Mouse (Mus musculus) heart, embryonic 13.5 days (tissue): ENCODE data around the gene Adap1. TPM values are rescaled to one million over a fixed set of nuclear protein-coding genes. Genes with fewer than 3 reads are reported as not detected.
A peak's percentile ranks its signal among the peaks of the same experiment; 100 is the strongest.

ENCODE experiments used
- ATAC-seq: fragments of 200-750 bp; cut with Nextera tagmentation; 2 replicates; pipeline ENCODE4 v1.8.0; 2017; ENCODE audit warnings: moderate TSS enrichment; ENCODE audit not compliant: insufficient number of reproducible peaks, low FRiP score, low TSS enrichment; ENCODE audit errors: extremely low read depth
- H3K27ac ChIP-seq: fragments of 300-500 bp; sonication (generic); replicated peaks from 2 replicates; pipeline ENCODE4 v1.5.1; 2015; ENCODE audit warnings: moderate library complexity, mild to moderate bottlenecking, inconsistent platforms
- H3K27me3 ChIP-seq: fragments of 300-500 bp; sonication (generic); replicated peaks from 2 replicates; pipeline ENCODE4 v1.6.1; 2015; ENCODE audit warnings: mild to moderate bottlenecking, inconsistent platforms
- H3K36me3 ChIP-seq: fragments of 300-500 bp; sonication (generic); 2 replicates; pipeline ENCODE4 v1.6.1; 2015; ENCODE audit warnings: mild to moderate bottlenecking, inconsistent platforms
- H3K4me1 ChIP-seq: fragments of 300-500 bp; sonication (generic); 2 replicates; pipeline ENCODE4 v1.6.1; 2015; ENCODE audit warnings: inconsistent platforms
- H3K4me2 ChIP-seq: fragments of 300-500 bp; sonication (generic); 2 replicates; pipeline ENCODE4 v1.6.1; 2015; ENCODE audit warnings: inconsistent platforms, mild to moderate bottlenecking, moderate library complexity
- H3K4me3 ChIP-seq: fragments of 300-500 bp; sonication (generic); 2 replicates; pipeline ENCODE4 v1.5.1; 2015; ENCODE audit warnings: moderate library complexity, mild to moderate bottlenecking, inconsistent platforms
- H3K9ac ChIP-seq: fragments of 300-500 bp; sonication (generic); 2 replicates; pipeline ENCODE4 v1.6.1; 2015; ENCODE audit warnings: inconsistent platforms, mild to moderate bottlenecking, moderate library complexity
- H3K9me3 ChIP-seq: fragments of 300-500 bp; sonication (generic); 2 replicates; pipeline ENCODE4 v1.6.1; 2016; ENCODE audit warnings: inconsistent platforms
- WGBS: fragments of 180-500 bp; shearing (Covaris S2); methylation state at CpG from one replicate; pipeline ENCODE4 v1.1.7; 2015; ENCODE audit warnings: mixed read lengths; 5-methylcytosine and 5-hydroxymethylcytosine counted together
- microRNA counts: library from miRNA; unstranded; fragments of <30 nt; microRNA quantifications from one replicate; lab custom pipeline; 2016
- microRNA-seq: library from miRNA; unstranded; fragments of <30 nt; microRNA quantifications from one replicate; pipeline ENCODE4, GENCODE M21; 2016
- polyA plus RNA-seq: library from polyadenylated mRNA; unstranded; fragments of >200 nt; fragmentation: Nextera tagmentation; extraction: Ambion mirVana; gene quantifications from 2 replicates; pipeline ENCODE4 v1.2.1, GENCODE M21; 2015

Gene Adap1
- polyA plus RNA-seq, 1 experiment from 2014 or later = 0.70 TPM

DNA sequence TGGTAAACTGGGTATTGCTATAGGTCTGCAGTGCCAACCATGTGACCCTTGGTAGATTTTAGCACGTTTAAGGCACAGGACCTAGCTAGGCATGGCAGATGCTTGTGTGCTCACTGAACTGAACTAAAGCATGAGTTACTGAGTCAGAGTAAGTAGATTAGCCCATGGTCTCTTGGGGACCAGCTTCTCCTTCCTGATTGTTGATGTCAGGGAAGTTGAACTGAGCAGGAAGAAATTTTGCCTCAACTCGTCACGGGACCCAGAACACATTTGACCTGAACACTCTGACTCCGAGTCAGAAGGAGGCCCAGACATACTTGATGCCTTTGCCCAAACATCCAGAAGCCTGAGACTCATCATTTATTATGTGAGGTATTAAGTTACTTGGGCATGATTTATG, 88.0 kb downstream of the Adap1 start:
- no peak overlapping the region for H3K27ac ChIP-seq
- ATAC-seq = no peak
- no peak overlapping the region for H3K4me3 ChIP-seq
- H3K9ac ChIP-seq = no peak overlapping the region
- 85% methylated on average over 4 of the region's 4 CpGs for WGBS
- H3K27me3 ChIP-seq = no peaks in the 10 kb centered on the region
- H3K4me2 ChIP-seq = no peak overlapping the region
- H3K36me3 ChIP-seq = peaks cover 100% of the 10 kb centered on the region
- no peaks in the 10 kb centered on the region for H3K9me3 ChIP-seq
- peaks cover 14% of the 10 kb centered on the region for H3K4me1 ChIP-seq

GRCm38 (mm10) chr5:139234423-139234822, 91.0 kb downstream of the Adap1 start:
- Histone ChIP-seq H3K9ac (no peak overlapping the region), H3K4me2 (no peak overlapping the region), H3K27me3 (no peaks in the 10 kb centered on the region), H3K9me3 (no peaks in the 10 kb centered on the region), H3K4me1 (no peaks in the 10 kb centered on the region), H3K27ac (no peak overlapping the region), H3K36me3 (peaks cover 99% of the 10 kb centered on the region), H3K4me3 (no peak overlapping the region)
- no peak for ATAC-seq
- 90% methylated on average over 4 of the region's 4 CpGs for WGBS

DNA sequence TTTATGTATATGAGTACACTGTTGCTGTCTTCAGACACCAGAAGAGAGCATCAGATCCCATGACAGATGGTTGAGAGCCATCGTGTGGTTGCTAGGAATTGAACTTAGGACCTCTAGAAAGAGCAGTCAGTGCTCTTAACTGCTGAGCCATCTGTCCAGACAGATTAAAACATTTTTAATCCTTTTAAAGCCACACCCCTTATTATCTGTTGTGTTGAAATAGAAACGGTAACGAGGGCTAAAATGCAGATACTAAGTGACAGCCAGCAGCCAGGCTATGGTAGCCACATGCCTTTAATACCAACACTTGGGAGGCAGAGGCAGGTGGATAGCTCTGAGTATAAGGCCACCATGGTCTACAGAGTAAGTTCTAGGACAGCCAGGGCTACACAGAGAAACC, 93.3 kb downstream of the Adap1 start:
- WGBS = 76% methylated on average over 3 of the region's 3 CpGs
- H3K4me1 ChIP-seq = no peaks in the 10 kb centered on the region
- no peaks in the 10 kb centered on the region for H3K27me3 ChIP-seq
- no peak for ATAC-seq
- H3K27ac ChIP-seq = no peak overlapping the region
- H3K4me2 ChIP-seq = no peak overlapping the region
- no peaks in the 10 kb centered on the region for H3K9me3 ChIP-seq
- H3K4me3 ChIP-seq = no peak overlapping the region
- H3K36me3 ChIP-seq = peaks cover 99% of the 10 kb centered on the region
- H3K9ac ChIP-seq = no peak overlapping the region

DNA sequence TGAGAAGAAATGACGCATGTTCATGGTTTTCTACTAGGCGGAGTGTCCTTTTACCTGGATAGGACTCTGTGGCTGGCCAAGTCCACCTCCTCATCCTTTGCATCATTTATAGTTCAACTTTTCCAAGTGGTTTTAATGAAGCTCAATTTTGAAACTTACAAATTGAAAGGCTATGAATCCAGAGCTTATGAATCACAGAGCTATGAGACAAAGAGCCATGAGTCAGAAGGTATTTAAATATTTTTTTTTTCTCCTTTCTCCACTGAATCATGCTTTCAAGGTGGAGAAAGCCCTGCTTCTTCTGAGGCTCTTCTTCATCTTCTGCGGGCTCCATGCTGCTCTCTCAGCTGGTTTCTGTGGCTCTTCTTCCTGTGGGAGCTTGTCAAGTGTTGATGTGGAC, 95.7 kb downstream of the Adap1 start:
- no peak for ATAC-seq
- peaks cover 98% of the 10 kb centered on the region for H3K36me3 ChIP-seq
- WGBS = 93% methylated on average over 3 of the region's 3 CpGs

GRCm38 (mm10) chr5:139228318-139228717, 97.1 kb downstream of the Adap1 start:
- no peak for ATAC-seq
- Histone ChIP-seq H3K4me2 (no peak overlapping the region), H3K36me3 (peaks cover 98% of the 10 kb centered on the region), H3K4me1 (no peaks in the 10 kb centered on the region), H3K27me3 (no peaks in the 10 kb centered on the region), H3K4me3 (no peak overlapping the region), H3K9me3 (no peaks in the 10 kb centered on the region), H3K27ac (no peak overlapping the region), H3K9ac (no peak overlapping the region)
- 94% methylated on average over 3 of the region's 3 CpGs for WGBS

More for the DNA sequence above, 95.7 kb downstream of the Adap1 start:
- Histone ChIP-seq H3K27me3 (no peaks in the 10 kb centered on the region), H3K27ac (no peak overlapping the region), H3K9me3 (no peaks in the 10 kb centered on the region), H3K4me1 (no peaks in the 10 kb centered on the region), H3K4me2 (no peak overlapping the region), H3K4me3 (no peak overlapping the region), H3K9ac (no peak overlapping the region)

- H3K4me2 ChIP-seq = no peak overlapping the region
- WGBS = 90% methylated on average over 2 of the region's 2 CpGs
- peaks cover 97% of the 10 kb centered on the region for H3K36me3 ChIP-seq
- no peak for ATAC-seq
- H3K27ac ChIP-seq = no peak overlapping the region
- H3K9ac ChIP-seq = no peak overlapping the region
- no peaks in the 10 kb centered on the region for H3K4me1 ChIP-seq
- H3K9me3 ChIP-seq = no peaks in the 10 kb centered on the region
- no peaks in the 10 kb centered on the region for H3K27me3 ChIP-seq
- H3K4me3 ChIP-seq = no peak overlapping the region
Measured at GRCm38 (mm10) chr5:139227645-139228044, 97.8 kb downstream of the Adap1 start.

GRCm38 (mm10) chr5:139227236-139227635, 98.2 kb downstream of the Adap1 start:
- Histone ChIP-seq H3K27ac (no peak overlapping the region), H3K27me3 (no peaks in the 10 kb centered on the region), H3K9ac (no peak overlapping the region), H3K4me1 (no peaks in the 10 kb centered on the region), H3K4me3 (no peak overlapping the region), H3K36me3 (peaks cover 96% of the 10 kb centered on the region), H3K4me2 (no peak overlapping the region), H3K9me3 (no peaks in the 10 kb centered on the region)
- ATAC-seq = no peak
- WGBS = 90% methylated on average over 4 of the region's 4 CpGs

DNA sequence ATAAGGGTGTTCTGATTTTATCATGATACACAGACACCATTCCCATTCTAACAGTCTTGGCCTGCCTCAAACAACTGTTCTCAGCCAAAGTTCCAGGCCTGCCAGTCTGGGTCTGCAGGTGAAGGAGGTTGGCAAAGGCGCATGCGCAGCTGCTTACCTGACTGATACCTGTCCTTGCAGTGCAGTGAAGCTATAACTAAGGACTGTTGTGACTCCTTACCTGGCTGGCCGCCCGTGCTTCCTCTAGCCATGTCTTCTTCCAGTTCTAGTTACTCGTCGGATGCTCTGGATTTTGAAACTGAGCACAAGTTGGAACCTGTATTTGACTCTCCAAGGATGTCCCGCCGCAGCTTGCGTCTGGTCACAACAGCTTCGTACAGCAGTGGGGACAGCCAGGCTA, 102.1 kb downstream of the Adap1 start:
- Histone ChIP-seq H3K4me3 (no peak overlapping the region), H3K4me2 (no peak overlapping the region), H3K27me3 (no peaks in the 10 kb centered on the region), H3K27ac (no peak overlapping the region), H3K4me1 (peaks cover 7% of the 10 kb centered on the region; the same call in 1 of the 2 replicates), H3K36me3 (peaks cover 79% of the 10 kb centered on the region), H3K9me3 (no peaks in the 10 kb centered on the region), H3K9ac (no peak overlapping the region)
- 92% methylated on average over 10 of the region's 10 CpGs for WGBS
- ATAC-seq = no peak

MicroRNAs within 50 kb of the gene (microRNA counts, 519-probe panel; counts per million panel counts)
- microRNA mmu-miR-339-3p (lab: Ali Mortazavi, UCI) = 209 counts per million, percentile 61 among the panel's probes with 10 or more counts
- microRNA mmu-miR-339-5p (lab: Ali Mortazavi, UCI) = 209 counts per million, percentile 61 among the panel's probes with 10 or more counts

Small RNAs within 50 kb of the gene (microRNA-seq; reads per million reads assigned to microRNA genes)
- 483 reads per million, percentile 74 among the genes with 10 or more reads in this experiment for gene Mir339

Other genes starting within 250 kb of the Adap1 start
- gene Prkar1b, start 175.6 kb downstream of the Adap1 start, polyA plus RNA-seq = 9.4 and 11.5 TPM in 2 replicates
- gene Dnaaf5, start 175.4 kb downstream of the Adap1 start, polyA plus RNA-seq = 5.6 and 5.8 TPM in 2 replicates
- gene Sun1, start 125.0 kb downstream of the Adap1 start, polyA plus RNA-seq = 31.2 and 32.9 TPM in 2 replicates
- gene Get4, start 73.3 kb downstream of the Adap1 start, polyA plus RNA-seq = 127 and 149 TPM in 2 replicates
- gene Cox19, start 25.8 kb upstream of the Adap1 start, polyA plus RNA-seq = 68.4 and 75.8 TPM in 2 replicates
- not detected in 2 replicates for gene Cyp2w1, start 27.0 kb upstream of the Adap1 start, polyA plus RNA-seq
- gene Gpr146, start 52.1 kb upstream of the Adap1 start, polyA plus RNA-seq = 7.0 and 8.8 TPM in 2 replicates
- 0.24 and 0.34 TPM in 2 replicates for gene C130050O18Rik, start 79.7 kb upstream of the Adap1 start, polyA plus RNA-seq
- gene Gper1, start 97.5 kb upstream of the Adap1 start, polyA plus RNA-seq = 0.90 and 1.2 TPM in 2 replicates
- gene 3110082I17Rik, start 134.9 kb upstream of the Adap1 start, polyA plus RNA-seq = 21.4 and 22.4 TPM in 2 replicates
- gene Zfand2a, start 158.9 kb upstream of the Adap1 start, polyA plus RNA-seq = 8.2 and 10.1 TPM in 2 replicates
- not detected in 2 replicates for gene Uncx, start 217.9 kb upstream of the Adap1 start, polyA plus RNA-seq